Mouse (Mus musculus): ENCODE measurements at regions not wholly inside any gene's neighbourhood (a gene's known extent, or its start where the extent isn't known, plus 50 kb on each side); places are given as distances from the start of the nearest gene placed in this dataset.

GRCm38 (mm10) chr11:22695237-22695636 lies 165.5 kb downstream of the B3gnt2 start:
- H3K27ac ChIP-seq (replicated peaks), result no peak overlapping the region
- peaks cover 17% of the 10 kb centered on the region for H3K4me1 ChIP-seq (replicated peaks)
- no peaks in the 10 kb centered on the region for H3K36me3 ChIP-seq
- H3K4me3 ChIP-seq, result no peak overlapping the region
- no peaks in the 10 kb centered on the region for H3K9me3 ChIP-seq
- no peak overlapping the region for H3K4me2 ChIP-seq
- no peak for ATAC-seq (ENCODE audit: low FRiP score, low read depth)
- 94% methylated on average over 1 of the region's 1 CpGs for WGBS
- H3K27me3 ChIP-seq, result no peaks in the 10 kb centered on the region
- no peak overlapping the region for H3K9ac ChIP-seq

GRCm38 (mm10) chr11:22698057-22698941 lies 162.5 kb downstream of the B3gnt2 start:
- ATAC-seq (ENCODE audit: low FRiP score, low read depth), result peak; percentile 96
- 54% methylated on average over 5 of the region's 5 CpGs for WGBS
- H3K27ac ChIP-seq (replicated peaks), result peak overlapping the region; percentile 73
- no peak overlapping the region for H3K9ac ChIP-seq
- no peak overlapping the region for H3K4me3 ChIP-seq
- no peak overlapping the region for H3K4me2 ChIP-seq
- H3K27me3 ChIP-seq, result no peaks in the 10 kb centered on the region
- no peaks in the 10 kb centered on the region for H3K9me3 ChIP-seq
- no peaks in the 10 kb centered on the region for H3K36me3 ChIP-seq
- peaks cover 17% of the 10 kb centered on the region for H3K4me1 ChIP-seq (replicated peaks)

GRCm38 (mm10) chr11:22706082-22706481 lies 154.7 kb downstream of the B3gnt2 start:
- H3K4me1 ChIP-seq (replicated peaks), result no peaks in the 10 kb centered on the region
- WGBS, result 81% methylated on average over 3 of the region's 3 CpGs
- ATAC-seq (ENCODE audit: low FRiP score, low read depth), result no peak
- no peaks in the 10 kb centered on the region for H3K27me3 ChIP-seq
- H3K36me3 ChIP-seq, result no peaks in the 10 kb centered on the region
- H3K4me2 ChIP-seq, result no peak overlapping the region
- no peak overlapping the region for H3K27ac ChIP-seq (replicated peaks)
- no peak overlapping the region for H3K9ac ChIP-seq
- H3K4me3 ChIP-seq, result no peak overlapping the region
- H3K9me3 ChIP-seq, result no peaks in the 10 kb centered on the region

All from hindbrain, embryonic 15.5 days (tissue).